Mouse (Mus musculus): ENCODE data around the gene Chchd3. TPM values are rescaled to one million over a fixed set of nuclear protein-coding genes. Genes with fewer than 3 reads are reported as not detected.

Gene Chchd3
- total and polyA plus RNA-seq, 3 experiments, result 205 to 243 TPM; not detected in 1

- no peaks in the 10 kb centered on the region for H3K9me3 ChIP-seq (replicated peaks; ENCODE audit: insufficient read depth, low read length)
- H3K9ac ChIP-seq (ENCODE audit: control insufficient read depth, low read depth, low read length, poor library complexity, severe bottlenecking), result no peak overlapping the region
- H3K27me3 ChIP-seq (ENCODE audit: control insufficient read depth in 1 of 2, insufficient read depth in 2 of 2, low read length in 2 of 2), result no peaks in the 10 kb centered on the region
- peaks cover 12 to 23% of the 10 kb centered on the region in 2 experiments for H3K4me1 ChIP-seq (ENCODE audit: control insufficient read depth in 1 of 2, insufficient read depth in 2 of 2, low read length in 2 of 2)
- peaks cover 12 to 38% of the 10 kb centered on the region in 2 experiments for H3K36me3 ChIP-seq (ENCODE audit: control insufficient read depth in 1 of 2, insufficient read depth in 2 of 2, low read length in 2 of 2)
- DNase-seq (ENCODE audit: low read depth, low spot score), result no peak
- peaks cover 16% of the 10 kb centered on the region for H3K79me2 ChIP-seq (ENCODE audit: control insufficient read depth, insufficient read depth, low read length, poor library complexity)
- H3K4me3 ChIP-seq (ENCODE audit: control insufficient read depth in 1 of 2, insufficient read depth in 1 of 2, low read depth in 2 of 2, low read length in 2 of 2), result no peak overlapping the region
- H3K27ac ChIP-seq (ENCODE audit: control insufficient read depth, low read depth, low read length), result no peak overlapping the region
- TF ChIP-seq POLR2AphosphoS2 (IDR thresholded peaks at IDR 0.05; ENCODE audit: low read length) (no peak), HCFC1 (IDR thresholded peaks at IDR 0.05; ENCODE audit: low read depth, low read length) (no peak), TBP (IDR thresholded peaks at IDR 0.05; ENCODE audit: low read depth, low read length) (no peak), ZC3H11A (IDR thresholded peaks at IDR 0.05; ENCODE audit: low read depth, low read length) (no peak), TAL1 (IDR thresholded peaks at IDR 0.05; ENCODE audit: low read length) (no peak), RCOR1 (IDR thresholded peaks at IDR 0.05; ENCODE audit: low read depth, low read length) (no peak), SMC3 (IDR thresholded peaks at IDR 0.05; ENCODE audit: low read depth, low read length) (no peak), USF1 (IDR thresholded peaks at IDR 0.05; ENCODE audit: low read depth, low read length) (no peak), ZKSCAN1 (IDR thresholded peaks at IDR 0.05; ENCODE audit: low read depth, low read length) (no peak), JUND (IDR thresholded peaks at IDR 0.05; ENCODE audit: low read depth, low read length) (no peak), MYC (IDR thresholded peaks at IDR 0.05; ENCODE audit: low read depth, low read length) (no peak), UBTF (IDR thresholded peaks at IDR 0.05; ENCODE audit: borderline replicate concordance, insufficient read depth, low read depth, low read length) (no peak), BHLHE40 (IDR thresholded peaks at IDR 0.05; ENCODE audit: borderline replicate concordance, low read depth, low read length) (no peak), POLR2AphosphoS5 (IDR thresholded peaks at IDR 0.05; ENCODE audit: borderline replicate concordance, low read depth, low read length) (no peak), CHD2 (IDR thresholded peaks at IDR 0.05; ENCODE audit: low read length) (no peak), USF2 (IDR thresholded peaks at IDR 0.05; ENCODE audit: borderline replicate concordance in 1 of 2, insufficient read depth in 1 of 2, low read depth in 1 of 2, low read length in 2 of 2) (no peak), TCF12 (IDR thresholded peaks at IDR 0.05; ENCODE audit: low read depth, low read length) (no peak), RAD21 (IDR thresholded peaks at IDR 0.05; ENCODE audit: low read depth, low read length) (no peak), MXI1 (IDR thresholded peaks at IDR 0.05; ENCODE audit: low read depth, low read length) (no peak)
Measured at GRCm38 (mm10) chr6:33051642-33052041, 8.4 kb downstream of the Chchd3 start.

GRCm38 (mm10) chr6:33049705-33050420 is 10.2 kb downstream of the Chchd3 start:
- H3K79me2 ChIP-seq (ENCODE audit: control insufficient read depth, insufficient read depth, low read length, poor library complexity), result peaks cover 13% of the 10 kb centered on the region
- peaks cover under 1 to 16% of the 10 kb centered on the region in 2 experiments; a peak in 3 of 4 replicates for H3K4me1 ChIP-seq (ENCODE audit: control insufficient read depth in 1 of 2, insufficient read depth in 2 of 2, low read length in 2 of 2)
- no peaks in the 10 kb centered on the region for H3K9me3 ChIP-seq (replicated peaks; ENCODE audit: insufficient read depth, low read length)
- no peak overlapping the region for H3K4me3 ChIP-seq (ENCODE audit: control insufficient read depth in 1 of 2, insufficient read depth in 1 of 2, low read depth in 2 of 2, low read length in 2 of 2)
- no peaks in the 10 kb centered on the region for H3K27me3 ChIP-seq (ENCODE audit: control insufficient read depth in 1 of 2, insufficient read depth in 2 of 2, low read length in 2 of 2)
- no peak overlapping the region for H3K9ac ChIP-seq (ENCODE audit: control insufficient read depth, low read depth, low read length, poor library complexity, severe bottlenecking)
- TF ChIP-seq KAT2A (conservative IDR thresholded peaks at IDR 0.05; ENCODE audit: low read depth, low read length), result no peak
- no peak for TF ChIP-seq TCF12 (IDR thresholded peaks at IDR 0.05; ENCODE audit: low read depth, low read length)
- no peak for TF ChIP-seq POLR2A (IDR thresholded peaks at IDR 0.05; ENCODE audit: control insufficient read depth in 1 of 2, insufficient read depth in 1 of 2, low read depth in 1 of 2, low read length in 2 of 2, poor library complexity in 1 of 2)
- no peak for TF ChIP-seq MAZ (IDR thresholded peaks at IDR 0.05; ENCODE audit: low read depth, low read length)
- no peak for DNase-seq (ENCODE audit: low read depth, low spot score)
- H3K36me3 ChIP-seq (ENCODE audit: control insufficient read depth in 1 of 2, insufficient read depth in 2 of 2, low read length in 2 of 2), result peaks cover 20 to 23% of the 10 kb centered on the region in 2 experiments
- H3K27ac ChIP-seq (ENCODE audit: control insufficient read depth, low read depth, low read length), result no peak overlapping the region
